Mouse (Mus musculus) olfactory bulb, adult 2 months (tissue): Measurements from ENCODE around the gene Paqr4.

ENCODE experiments used
- CTCF ChIP-seq: fragments of 200-500 bp; IDR thresholded peaks from 2 replicates; pipeline ENCODE4 v1.5.1; 2012; ENCODE audit warnings: low read depth, mild to moderate bottlenecking, low read length, moderate library complexity; ENCODE audit not compliant: insufficient read depth
- POLR2A ChIP-seq: fragments of 200-500 bp; IDR thresholded peaks from 2 replicates; pipeline ENCODE4 v1.6.1; 2012; ENCODE audit warnings: mild to moderate bottlenecking, low read depth, low read length, moderate library complexity; ENCODE audit not compliant: insufficient read depth

- TF ChIP-seq CTCF (no peak), POLR2A (no peak)
Observed at GRCm38 (mm10) chr17:23789749-23790268, 49.1 kb upstream of the Paqr4 start.
